Mouse (Mus musculus): Measurements from ENCODE around the gene Gm7697.
"Not testable (repeated sequence)": the region's sequence is repeated elsewhere in the genome, so short reads cannot be mapped to it uniquely, and the experiment has no call there.

The Gm7697 gene

GRCm38 (mm10) chr8:69522876-69523275, at the start of gene Gm7697:
Gm7697 (minus strand) TSS chr8:69522976.
- CTCF ChIA-PET, result not testable (repeated sequence)

GRCm38 (mm10) chr8:69551249-69551648, 28.5 kb upstream of the Gm7697 start:
- CTCF ChIA-PET, result not testable (repeated sequence)

- CTCF ChIA-PET, result not testable (repeated sequence)
These were observed 26.8 kb upstream of the Gm7697 start for GRCm38 (mm10) chr8:69549556-69549955.

- CTCF ChIA-PET, result not testable (repeated sequence)
These were observed 25.3 kb upstream of the Gm7697 start for GRCm38 (mm10) chr8:69548114-69548513.

DNA sequence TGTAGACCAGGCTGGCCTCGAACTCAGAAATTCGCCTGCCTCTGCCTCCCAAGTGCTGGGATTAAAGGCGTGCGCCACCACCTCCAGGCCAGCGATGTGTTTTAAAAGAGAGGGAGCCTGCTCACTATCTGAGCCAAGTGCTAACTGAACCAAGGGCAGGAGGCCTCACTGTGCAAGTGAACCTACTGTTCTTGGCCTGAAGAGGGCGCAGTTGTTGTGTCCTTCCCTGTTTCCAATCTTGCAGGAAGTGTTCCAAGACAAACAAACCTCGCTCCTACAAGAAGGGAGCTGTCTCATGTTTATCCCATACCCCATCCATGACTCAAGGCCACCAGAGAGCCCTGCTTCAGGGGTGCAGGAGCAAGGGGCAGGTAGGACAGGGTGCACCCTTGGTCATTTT, 24.4 kb upstream of the Gm7697 start:
- CTCF ChIA-PET, result not testable (repeated sequence)

- CTCF ChIA-PET, result interaction anchor here (0.6 to 0.7 kb wide), 6 partner anchors 51 to 308 kb away, joined by 3 to 6 read pairs (median 4); no protein-coding TSS in a partner anchor
These were observed 22.2 kb upstream of the Gm7697 start for GRCm38 (mm10) chr8:69545020-69545419.

DNA sequence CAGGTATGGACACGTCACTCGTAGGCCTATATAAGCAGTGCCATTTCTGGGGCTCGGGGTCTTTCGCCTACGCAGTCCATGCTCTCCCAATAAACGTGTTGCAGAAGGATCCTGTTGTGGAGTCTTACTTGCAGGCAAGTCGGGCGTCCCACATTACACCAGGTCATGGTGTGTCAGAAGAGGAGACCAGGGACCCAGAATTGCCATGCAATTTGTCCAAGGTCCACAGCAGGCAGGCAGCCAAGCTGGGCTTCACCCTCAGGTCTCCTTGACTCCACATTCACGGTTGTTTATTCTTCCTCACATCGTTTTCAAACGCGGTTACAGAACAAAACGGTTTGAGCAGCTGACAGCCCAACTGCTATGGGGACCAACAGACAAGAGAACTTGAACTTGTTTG, 21.7 kb upstream of the Gm7697 start:
- CTCF ChIA-PET, result interaction anchor here (0.6 to 0.7 kb wide), 6 partner anchors 51 to 308 kb away, joined by 3 to 6 read pairs (median 4); no protein-coding TSS in a partner anchor

- CTCF ChIA-PET, result not testable (repeated sequence)
These were observed 21.2 kb upstream of the Gm7697 start for GRCm38 (mm10) chr8:69543984-69544383.

- CTCF ChIA-PET, result not testable (repeated sequence)
These were observed 18.0 kb upstream of the Gm7697 start for GRCm38 (mm10) chr8:69540764-69541163.

- CTCF ChIA-PET, result not testable (repeated sequence)
These were observed 17.6 kb upstream of the Gm7697 start for GRCm38 (mm10) chr8:69540331-69540730.

DNA sequence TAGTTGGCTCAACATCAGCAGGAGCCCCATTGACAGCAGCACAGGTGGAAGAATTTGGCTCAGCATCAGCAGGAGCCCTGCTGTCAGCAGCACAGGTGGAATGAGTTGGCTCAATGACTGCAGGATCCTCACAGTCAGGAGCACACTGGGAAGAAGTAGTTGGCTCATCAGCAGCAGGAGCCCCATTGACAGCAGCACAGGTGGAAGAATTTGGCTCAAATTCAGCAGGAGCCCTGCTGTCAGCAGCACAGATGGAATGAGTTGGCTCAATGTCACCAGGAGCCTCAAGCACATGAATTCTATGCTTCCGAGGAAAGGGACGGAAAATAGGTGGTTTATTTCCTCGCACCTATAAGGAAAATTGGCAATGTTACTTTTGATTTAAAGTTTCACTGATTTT, 47.8 kb downstream of the Gm7697 start:
- CTCF ChIA-PET, result not testable (repeated sequence)

- CTCF ChIA-PET, result not testable (repeated sequence)
These were observed 69.3 kb downstream of the Gm7697 start, which contains the start of gene Gm9495 for GRCm38 (mm10) chr8:69453465-69453864. Gm9495 (minus strand) TSS chr8:69453565.
